Comparison of ENCODE assay signal across 22 mouse cellular contexts in genomic region chr16:46776367-46776766, GRCm38 (mm10).
DNase-seq lines count a peak whose midpoint lies in the region; ATAC-seq lines count a peak whose summit lies in the region.
"Had no signal": no experiment of that assay in that cellular context is flagged by ENCODE, and none has a peak within 500 bp of the region (broad histone marks: within the 10 kb centered on the region; RNA-seq: fewer than 3 reads in every experiment).

No protein-coding gene starts in this region.

- H3K27ac ChIP-seq in forebrain, embryonic 12.5 days: no peak overlapping the region
- no peak overlapping the region for H3K27ac ChIP-seq in forebrain, embryonic 10.5 days
- H3K27ac ChIP-seq in forebrain, embryonic 13.5 days: no peak overlapping the region
- H3K27ac ChIP-seq in intestine, embryonic 16.5 days (ENCODE audit: low read length): no peak overlapping the region
- H3K27ac ChIP-seq in kidney, embryonic 16.5 days (ENCODE audit: low read length): no peak overlapping the region
- H3K27ac ChIP-seq: embryonic facial prominence, embryonic 13.5 days; heart, adult 2 months; heart, embryonic 15.5 days; hindbrain, embryonic 10.5 days; layer of hippocampus, adult 2 months; limb, embryonic 12.5 days had no signal

- no peak overlapping the region for H3K4me2 ChIP-seq in forebrain, embryonic 12.5 days
- no peak overlapping the region for H3K4me2 ChIP-seq in forebrain, embryonic 13.5 days
- no peak overlapping the region for H3K4me2 ChIP-seq in intestine, embryonic 16.5 days (ENCODE audit: low read depth, low read length)
- no peak overlapping the region for H3K4me2 ChIP-seq in kidney, embryonic 16.5 days (replicated peaks; ENCODE audit: low read depth, low read length)
- H3K4me2 ChIP-seq: embryonic facial prominence, embryonic 13.5 days; heart, embryonic 15.5 days; limb, embryonic 12.5 days; lung, embryonic 14.5 days; midbrain, embryonic 11.5 days had no signal

- H3K4me3 ChIP-seq in forebrain, embryonic 12.5 days (replicated peaks): no peak overlapping the region
- H3K4me3 ChIP-seq in forebrain, embryonic 10.5 days: no peak overlapping the region
- no peak overlapping the region for H3K4me3 ChIP-seq in forebrain, embryonic 13.5 days
- no peak overlapping the region for H3K4me3 ChIP-seq in intestine, embryonic 16.5 days (ENCODE audit: low read length)
- no peak overlapping the region for H3K4me3 ChIP-seq in kidney, embryonic 16.5 days (ENCODE audit: low read length)
- H3K4me3 ChIP-seq: embryonic facial prominence, embryonic 13.5 days; heart, adult 2 months; heart, embryonic 15.5 days; hindbrain, embryonic 10.5 days; layer of hippocampus, adult 2 months; limb, embryonic 12.5 days; myocyte had no signal

- no peaks in the 10 kb centered on the region for H3K36me3 ChIP-seq in forebrain, embryonic 12.5 days (replicated peaks)
- H3K36me3 ChIP-seq in forebrain, embryonic 10.5 days (replicated peaks): no peaks in the 10 kb centered on the region
- no peaks in the 10 kb centered on the region for H3K36me3 ChIP-seq in forebrain, embryonic 13.5 days (ENCODE audit: poor library complexity, severe bottlenecking)
- H3K36me3 ChIP-seq in intestine, embryonic 16.5 days (ENCODE audit: control insufficient read depth, insufficient read depth, low read length): no peaks in the 10 kb centered on the region
- no peaks in the 10 kb centered on the region for H3K36me3 ChIP-seq in kidney, embryonic 16.5 days (ENCODE audit: insufficient read depth, low read length)
- H3K36me3 ChIP-seq: embryonic facial prominence, embryonic 13.5 days; heart, embryonic 15.5 days; hindbrain, embryonic 10.5 days; limb, embryonic 12.5 days had no signal

- peak; percentile 60; the same call in 1 of the 2 replicates for ATAC-seq in forebrain, embryonic 12.5 days (ENCODE audit: low FRiP score)
- ATAC-seq in forebrain, embryonic 13.5 days: peak; percentile 82
- ATAC-seq in intestine, embryonic 16.5 days: peak; percentile 55; the same call in 1 of the 2 replicates
- peak; percentile 95 for ATAC-seq in kidney, embryonic 16.5 days (ENCODE audit: low FRiP score, low TSS enrichment)

- H3K9ac ChIP-seq in forebrain, embryonic 12.5 days: no peak overlapping the region
- no peak overlapping the region for H3K9ac ChIP-seq in forebrain, embryonic 13.5 days
- H3K9ac ChIP-seq in intestine, embryonic 16.5 days (ENCODE audit: low read depth, low read length): no peak overlapping the region
- no peak overlapping the region for H3K9ac ChIP-seq in kidney, embryonic 16.5 days (replicated peaks; ENCODE audit: low read length)
- H3K9ac ChIP-seq: embryonic facial prominence, embryonic 13.5 days; heart, embryonic 15.5 days; limb, embryonic 12.5 days; lung, embryonic 14.5 days had no signal

- H3K4me1 ChIP-seq in forebrain, embryonic 12.5 days: no peaks in the 10 kb centered on the region
- 0 out of 2 replicates have a peak, but pooled peaks cover 3% of the 10 kb centered on the region for H3K4me1 ChIP-seq in forebrain, embryonic 10.5 days
- H3K4me1 ChIP-seq in forebrain, embryonic 13.5 days: no peaks in the 10 kb centered on the region
- H3K4me1 ChIP-seq in intestine, embryonic 16.5 days (ENCODE audit: control insufficient read depth, insufficient read depth, low read length): no peaks in the 10 kb centered on the region
- H3K4me1 ChIP-seq in kidney, embryonic 16.5 days (ENCODE audit: insufficient read depth, low read length): no peaks in the 10 kb centered on the region
- H3K4me1 ChIP-seq: embryonic facial prominence, embryonic 13.5 days; heart, embryonic 15.5 days; hindbrain, embryonic 10.5 days; limb, embryonic 12.5 days had no signal

- H3K9me3 ChIP-seq in forebrain, embryonic 12.5 days: no peaks in the 10 kb centered on the region
- H3K9me3 ChIP-seq in forebrain, embryonic 10.5 days: no peaks in the 10 kb centered on the region
- no peaks in the 10 kb centered on the region for H3K9me3 ChIP-seq in forebrain, embryonic 13.5 days (replicated peaks)
- no peaks in the 10 kb centered on the region for H3K9me3 ChIP-seq in intestine, embryonic 16.5 days (ENCODE audit: control insufficient read depth, low read length)
- H3K9me3 ChIP-seq in kidney, embryonic 16.5 days (ENCODE audit: low read length): no peaks in the 10 kb centered on the region
- H3K9me3 ChIP-seq: embryonic facial prominence, embryonic 13.5 days; heart, embryonic 15.5 days; hindbrain, embryonic 10.5 days; limb, embryonic 12.5 days had no signal

- no peak for DNase-seq in forebrain, embryonic 10.5 days (ENCODE audit: extremely low spot score, low spot score)
- no peak for DNase-seq in left cerebral cortex, postnatal 14 days (ENCODE audit: low spot score in 2 of 2)
- DNase-seq in left cerebral cortex, adult 18-20 months (ENCODE audit: low spot score in 2 of 2): no peak
- DNase-seq in heart, postnatal 14 days: no peak
- DNase-seq: adrenal gland, adult 8-10 months; B cell, adult 2 months; cerebellum, adult 18-20 months; gastrocnemius, postnatal 10 days; heart, adult 2 months; lung, embryonic 14.5 days; lung, postnatal 4 days had no signal

- intact Hi-C loops in left cerebral cortex, postnatal 14 days (cut with DNase I): no loop called here
- intact Hi-C loops in heart, postnatal 14 days (cut with DNase I): no loop called here

- 63% methylated on average over 5 of the region's 5 CpGs for WGBS in forebrain, embryonic 12.5 days
- 83% methylated on average over 5 of the region's 5 CpGs for WGBS in forebrain, embryonic 10.5 days
- WGBS in forebrain, embryonic 13.5 days: 53% methylated on average over 5 of the region's 5 CpGs
- WGBS in intestine, embryonic 16.5 days: 37% methylated on average over 5 of the region's 5 CpGs
- WGBS in kidney, embryonic 16.5 days: 52% methylated on average over 5 of the region's 5 CpGs

- H3K27me3 ChIP-seq in forebrain, embryonic 12.5 days: no peaks in the 10 kb centered on the region
- H3K27me3 ChIP-seq in forebrain, embryonic 10.5 days (ENCODE audit: poor library complexity, severe bottlenecking): no peaks in the 10 kb centered on the region
- H3K27me3 ChIP-seq in forebrain, embryonic 13.5 days: no peaks in the 10 kb centered on the region
- H3K27me3 ChIP-seq in intestine, embryonic 16.5 days (replicated peaks; ENCODE audit: control insufficient read depth, insufficient read depth, low read length): no peaks in the 10 kb centered on the region
- H3K27me3 ChIP-seq in kidney, embryonic 16.5 days (ENCODE audit: insufficient read depth, low read length): no peaks in the 10 kb centered on the region
- H3K27me3 ChIP-seq: embryonic facial prominence, embryonic 13.5 days; heart, embryonic 15.5 days; limb, embryonic 12.5 days had no signal
